Mouse (Mus musculus): ENCODE results near the gene Nsd1.

- TF ChIP-seq CTCF (conservative IDR thresholded peaks at IDR 0.05; ENCODE audit: insufficient read depth, insufficient read length, low read depth, low read length), result no peak
- no peak for TF ChIP-seq POLR2A (IDR thresholded peaks at IDR 0.05; ENCODE audit: low read depth, low read length)
These were observed 51.9 kb downstream of the Nsd1 start for GRCm38 (mm10) chr13:55261521-55261920.
